Mouse (Mus musculus): ENCODE measurements around the gene Bahd1.
A peak's percentile ranks its signal among the peaks of the same experiment; 100 is the strongest.

Bahd1 gene

GRCm38 (mm10) chr2:118899306-118899705 is 871 bp upstream of the Bahd1 start:
- no peak for DNase-seq

- no peak for DNase-seq
Measured at GRCm38 (mm10) chr2:118900826-118901140, 606 bp downstream of the Bahd1 start.

- DNase-seq, result peak; percentile 98
Measured at GRCm38 (mm10) chr2:118901175-118902031, 1.2 kb downstream of the Bahd1 start.

- DNase-seq, result peak; percentile 66
Measured at GRCm38 (mm10) chr2:118902051-118903025, 2.2 kb downstream of the Bahd1 start.

GRCm38 (mm10) chr2:118903333-118903741 is 3.2 kb downstream of the Bahd1 start:
- no peak for DNase-seq

- no peak for DNase-seq
Measured at GRCm38 (mm10) chr2:118905433-118906117, 5.4 kb downstream of the Bahd1 start.

GRCm38 (mm10) chr2:118906118-118906492 is 5.9 kb downstream of the Bahd1 start:
- no peak for DNase-seq

- no peak for DNase-seq
Measured at GRCm38 (mm10) chr2:118907781-118908180, 7.6 kb downstream of the Bahd1 start.

- DNase-seq, result no peak
Measured at GRCm38 (mm10) chr2:118909151-118909550, 9.0 kb downstream of the Bahd1 start.

GRCm38 (mm10) chr2:118910605-118911278 is 10.6 kb downstream of the Bahd1 start:
- no peak for DNase-seq

- no peak for DNase-seq
Measured at GRCm38 (mm10) chr2:118912706-118913105, 12.5 kb downstream of the Bahd1 start.

GRCm38 (mm10) chr2:118913551-118914276 is 13.5 kb downstream of the Bahd1 start:
- DNase-seq, result no peak

- DNase-seq, result no peak
Measured at GRCm38 (mm10) chr2:118914685-118915084, 14.5 kb downstream of the Bahd1 start.

- no peak for DNase-seq
Measured at GRCm38 (mm10) chr2:118916436-118916835, 16.3 kb downstream of the Bahd1 start.

GRCm38 (mm10) chr2:118918543-118918942 is 18.4 kb downstream of the Bahd1 start:
- DNase-seq, result no peak

- DNase-seq, result no peak
Measured at GRCm38 (mm10) chr2:118920428-118920827, 20.3 kb downstream of the Bahd1 start.

- no peak for DNase-seq
Measured at GRCm38 (mm10) chr2:118925952-118926351, 25.8 kb downstream of the Bahd1 start.

GRCm38 (mm10) chr2:118926361-118926997 is 26.3 kb downstream of the Bahd1 start, which contains the start of gene Chst14:
Gene Chst14, plus strand, starts transcription at chr2:118926496.
- peak; percentile 80 for DNase-seq

- DNase-seq, result no peak
Measured at GRCm38 (mm10) chr2:118926998-118927739, 27.0 kb downstream of the Bahd1 start.

GRCm38 (mm10) chr2:118941341-118941740 is 41.2 kb downstream of the Bahd1 start:
- DNase-seq, result no peak

Data from lung, postnatal 14 days (tissue).